Mouse (Mus musculus) CH12.LX (cell line): ENCODE results near the gene Sec22b.

Source experiments
- CHD2 ChIP-seq: IDR thresholded peaks from 2 replicates; pipeline ENCODE4 v1.6.1; 2011; ENCODE audit warnings: low read length, improper control_type of control experiment
- CTCF ChIP-seq, 2 experiments: IDR thresholded peaks in 1 of 2; conservative IDR thresholded peaks in 1 of 2; 2 replicates each; pipeline ENCODE4 v1.5.1; 2011 to 2012; ENCODE audit warnings: low read depth in 2 of 2, low read length in 2 of 2, improper control_type of control experiment in 1 of 2, inconsistent platforms in 1 of 2, mild to moderate bottlenecking in 1 of 2, moderate library complexity in 1 of 2
- E2F4 ChIP-seq: IDR thresholded peaks from 2 replicates; pipeline ENCODE4 v1.6.1; 2011; ENCODE audit warnings: low read depth, low read length, improper control_type of control experiment; ENCODE audit not compliant: insufficient replicate concordance
- EP300 ChIP-seq: IDR thresholded peaks from 2 replicates; pipeline ENCODE4 v1.6.1; 2011; ENCODE audit warnings: low read length, improper control_type of control experiment
- HCFC1 ChIP-seq: IDR thresholded peaks from 2 replicates; pipeline ENCODE4 v1.6.1; 2012; ENCODE audit warnings: low read depth, mild to moderate bottlenecking, inconsistent platforms, low read length, improper control_type of control experiment
- KAT2A ChIP-seq: IDR thresholded peaks from 2 replicates; pipeline ENCODE4 v1.6.1; 2012; ENCODE audit warnings: low read length, improper control_type of control experiment, inconsistent platforms; ENCODE audit not compliant: insufficient replicate concordance
- POLR2A ChIP-seq: IDR thresholded peaks from 2 replicates; pipeline ENCODE4 v1.6.1; 2011; ENCODE audit warnings: low read depth, mild to moderate bottlenecking, improper control_type of control experiment, low read length
- POLR2AphosphoS2 ChIP-seq: IDR thresholded peaks from 2 replicates; pipeline ENCODE4 v1.6.1; 2011; ENCODE audit warnings: low read depth, low read length, improper control_type of control experiment
- SIN3A ChIP-seq: IDR thresholded peaks from 2 replicates; pipeline ENCODE4 v1.6.1; 2012; ENCODE audit warnings: low read length, improper control_type of control experiment, inconsistent platforms
- USF1 ChIP-seq: IDR thresholded peaks from 2 replicates; pipeline ENCODE4 v1.6.1; 2014; ENCODE audit warnings: low read depth, mild to moderate bottlenecking, inconsistent platforms, low read length, improper control_type of control experiment

DNA sequence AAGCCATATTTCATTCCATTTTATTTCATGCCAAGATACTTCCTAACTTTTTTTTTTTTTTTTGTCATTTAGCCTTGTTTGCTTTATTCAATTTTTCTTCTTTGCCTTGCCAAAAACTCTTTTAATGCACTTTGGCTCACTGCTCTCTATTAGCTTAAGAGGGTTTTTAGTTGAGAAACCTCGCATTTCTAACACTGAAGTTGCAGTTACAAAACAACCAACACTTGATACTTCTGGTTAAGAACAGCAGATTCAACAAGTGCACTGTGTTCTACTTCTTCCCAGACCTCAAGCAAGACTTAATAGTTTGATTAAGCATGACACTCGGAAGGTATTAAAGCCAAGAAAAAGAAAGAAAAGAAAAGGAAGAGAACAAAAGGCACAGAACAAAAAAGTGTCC, 52.2 kb downstream of the Sec22b start:
- TF ChIP-seq EP300 (no peak), USF1 (no peak), KAT2A (no peak), CTCF (conservative IDR thresholded peaks at IDR 0.05 in 1 of 2, IDR thresholded peaks at IDR 0.05 in 1 of 2; ENCODE audit: low read depth in 2 of 2, low read length in 2 of 2) (no peak), E2F4 (no peak), HCFC1 (no peak), CHD2 (no peak), POLR2A (no peak), POLR2AphosphoS2 (no peak), SIN3A (no peak)
